Mouse (Mus musculus) layer of hippocampus, adult 18-20 months (tissue): ENCODE data around the gene Qsox2. TPM values are rescaled to one million over a fixed set of nuclear protein-coding genes. Genes with fewer than 3 reads are reported as not detected.

Experiments
- DNase-seq, 2 experiments: peaks; one replicate each; pipeline ENCODE4 v3.0.0; 2022; ENCODE audit warnings: low spot score in 2 of 2
- long read RNA-seq: library from polyadenylated mRNA; stranded (forward); transcript quantifications from one replicate; pipeline ENCODE4 v2.0.0, GENCODE M21; 2021
- total RNA-seq, 2 experiments: library from RNA; stranded (reverse); gene quantifications; 2 replicates each; pipeline ENCODE4 v1.2.3; 2021

Qsox2 gene
- total RNA-seq, result 10 to 100 TPM; 24.2 to 25.5 TPM
- long read RNA-seq, transcript Qsox2-201 (13 exons, 2,559 nt), result major isoform, 8 of 36 reads
- long read RNA-seq, partial matches to known transcripts, result 23 of 36 reads
- long read RNA-seq, other reads (novel, unspliced or antisense), result 5 of 36 reads

GRCm38 (mm10) chr2:26237290-26237782 is at the start of gene Qsox2:
TSS of gene Qsox2 (minus strand) at chr2:26237525.
- peak; percentile 74 to 89 for DNase-seq

GRCm38 (mm10) chr2:26286391-26286790 is 49.1 kb upstream of the Qsox2 start:
- no peak for DNase-seq

- DNase-seq, result no peak
These were observed 48.5 kb upstream of the Qsox2 start for GRCm38 (mm10) chr2:26285804-26286203.

- DNase-seq, result no peak
These were observed 43.3 kb upstream of the Qsox2 start for GRCm38 (mm10) chr2:26280594-26280993.

GRCm38 (mm10) chr2:26279712-26280111 is 42.4 kb upstream of the Qsox2 start:
- DNase-seq, result no peak

GRCm38 (mm10) chr2:26273611-26274010 is 36.3 kb upstream of the Qsox2 start:
- peak; percentile 41 to 75 for DNase-seq

- no peak for DNase-seq
These were observed 30.9 kb upstream of the Qsox2 start for GRCm38 (mm10) chr2:26268216-26268615.

GRCm38 (mm10) chr2:26266066-26266742 is 28.9 kb upstream of the Qsox2 start:
- DNase-seq, result no peak

- no peak for DNase-seq
These were observed 27.8 kb upstream of the Qsox2 start for GRCm38 (mm10) chr2:26265095-26265494.

- DNase-seq, result no peak
These were observed 27.3 kb upstream of the Qsox2 start for GRCm38 (mm10) chr2:26264646-26265045.

GRCm38 (mm10) chr2:26257315-26258096 is 20.2 kb upstream of the Qsox2 start:
- DNase-seq, result no peak

GRCm38 (mm10) chr2:26254816-26255215 is 17.5 kb upstream of the Qsox2 start:
- DNase-seq, result no peak

- no peak for DNase-seq
These were observed 15.3 kb upstream of the Qsox2 start for GRCm38 (mm10) chr2:26252514-26253206.

GRCm38 (mm10) chr2:26247531-26247930 is 10.2 kb upstream of the Qsox2 start:
- no peak for DNase-seq

- no peak for DNase-seq
These were observed 3.5 kb upstream of the Qsox2 start for GRCm38 (mm10) chr2:26240841-26241240.

- DNase-seq, result no peak
These were observed 3.0 kb upstream of the Qsox2 start for GRCm38 (mm10) chr2:26240330-26240729.

- no peak for DNase-seq
These were observed 540 bp downstream of the Qsox2 start for GRCm38 (mm10) chr2:26236681-26237289.

- DNase-seq, result no peak
These were observed 2.6 kb downstream of the Qsox2 start for GRCm38 (mm10) chr2:26234771-26235170.

GRCm38 (mm10) chr2:26234253-26234652 is 3.1 kb downstream of the Qsox2 start:
- DNase-seq, result no peak

- no peak for DNase-seq
These were observed 6.0 kb downstream of the Qsox2 start for GRCm38 (mm10) chr2:26231366-26231765.

- DNase-seq, result no peak
These were observed 7.1 kb downstream of the Qsox2 start for GRCm38 (mm10) chr2:26230253-26230652.
